Mouse (Mus musculus) lung, adult 2 months (tissue): ENCODE data around the gene Esrrb.

ENCODE experiments used
- CTCF ChIP-seq: fragments of 200-500 bp; IDR thresholded peaks from 2 replicates; pipeline ENCODE4 v1.5.1; 2011; ENCODE audit warnings: mild to moderate bottlenecking, low read length, control low read depth; ENCODE audit not compliant: insufficient read depth
- POLR2A ChIP-seq: fragments of 200-500 bp; IDR thresholded peaks from 2 replicates; pipeline ENCODE4 v1.6.1; 2011; ENCODE audit warnings: low read depth, mild to moderate bottlenecking, control low read depth, low read length, borderline replicate concordance; ENCODE audit errors: extremely low read depth

- TF ChIP-seq CTCF (no peak), POLR2A (no peak)
Measured at GRCm38 (mm10) chr12:86464385-86464784, 103.5 kb downstream of the Esrrb start.
